Mouse (Mus musculus) hindbrain, embryonic 16.5 days (tissue): Measurements from ENCODE around the gene Krt16. TPM values are rescaled to one million over a fixed set of nuclear protein-coding genes. Genes with fewer than 3 reads are reported as not detected.

Experiments
- ATAC-seq: fragments of 200-750 bp; cut with Nextera tagmentation; 2 replicates; pipeline ENCODE4 v1.8.0; 2017; ENCODE audit warnings: moderate TSS enrichment, moderate library complexity
- H3K27ac ChIP-seq: fragments of 300-500 bp; sonication (generic); 2 replicates; pipeline ENCODE4 v1.5.1; 2014; ENCODE audit warnings: low read depth, mild to moderate bottlenecking, control low read depth, low read length, moderate library complexity
- H3K27me3 ChIP-seq: fragments of 300-500 bp; sonication (generic); replicated peaks from 2 replicates; pipeline ENCODE4 v1.6.1; 2014; ENCODE audit warnings: low read length; ENCODE audit not compliant: control insufficient read depth, insufficient read depth
- H3K36me3 ChIP-seq: fragments of 300-500 bp; sonication (generic); 2 replicates; pipeline ENCODE4 v1.6.1; 2014; ENCODE audit warnings: mild to moderate bottlenecking, low read length, moderate library complexity, mixed read lengths; ENCODE audit not compliant: control insufficient read depth, insufficient read depth
- H3K4me1 ChIP-seq: fragments of 300-500 bp; sonication (generic); 2 replicates; pipeline ENCODE4 v1.6.1; 2014; ENCODE audit warnings: low read depth, low read length; ENCODE audit not compliant: control insufficient read depth, insufficient read depth
- H3K4me2 ChIP-seq: fragments of 300-500 bp; sonication (generic); 2 replicates; pipeline ENCODE4 v1.6.1; 2014; ENCODE audit warnings: mild to moderate bottlenecking, low read length, control low read depth, moderate library complexity
- H3K4me3 ChIP-seq: fragments of 300-500 bp; sonication (generic); 2 replicates; pipeline ENCODE4 v1.5.1; 2014; ENCODE audit warnings: mild to moderate bottlenecking, low read length, control low read depth, moderate library complexity
- H3K9ac ChIP-seq: fragments of 300-500 bp; sonication (generic); 2 replicates; pipeline ENCODE4 v1.6.1; 2014; ENCODE audit warnings: low read depth, mild to moderate bottlenecking, control low read depth, low read length, moderate library complexity
- H3K9me3 ChIP-seq: fragments of 300-500 bp; sonication (generic); 2 replicates; pipeline ENCODE4 v1.6.1; 2014; ENCODE audit warnings: mild to moderate bottlenecking, low read length, moderate library complexity; ENCODE audit not compliant: control insufficient read depth
- WGBS: fragments of 180-500 bp; shearing (Covaris S2); extraction: QIAGEN DNeasy Blood & Tissue Kit; methylation state at CpG from one replicate; pipeline ENCODE4 v1.1.7; 2014; 5-methylcytosine and 5-hydroxymethylcytosine counted together
- polyA plus RNA-seq: library from polyadenylated mRNA; unstranded; fragments of >200 nt; fragmentation: Nextera tagmentation; extraction: Ambion mirVana; gene quantifications from 2 replicates; pipeline ENCODE4 v1.2.1, GENCODE M21; 2015

Krt16 gene
- polyA plus RNA-seq, 1 experiment from 2014 or later, result not detected

GRCm38 (mm10) chr11:100219304-100219703 lies 29.4 kb downstream of the Krt16 start:
- H3K9me3 ChIP-seq, result no peaks in the 10 kb centered on the region
- WGBS, result 84% methylated on average over 4 of the region's 4 CpGs
- no peak overlapping the region for H3K4me3 ChIP-seq
- no peak for ATAC-seq
- no peak overlapping the region for H3K9ac ChIP-seq
- no peak overlapping the region for H3K27ac ChIP-seq
- no peaks in the 10 kb centered on the region for H3K4me1 ChIP-seq
- H3K27me3 ChIP-seq, result no peaks in the 10 kb centered on the region
- H3K4me2 ChIP-seq, result no peak overlapping the region
- H3K36me3 ChIP-seq, result no peaks in the 10 kb centered on the region

- Histone ChIP-seq H3K9me3 (no peaks in the 10 kb centered on the region), H3K27ac (no peak overlapping the region)
- 74% methylated on average over 6 of the region's 6 CpGs for WGBS
These were observed 40.2 kb downstream of the Krt16 start for GRCm38 (mm10) chr11:100208542-100208941.

GRCm38 (mm10) chr11:100207498-100207897 lies 41.2 kb downstream of the Krt16 start, which contains the start of gene Krt14:
TSS of gene Krt14 (minus strand) at chr11:100207548.
- ATAC-seq, result no peak
- Histone ChIP-seq H3K4me2 (no peak within 1 kb of the TSS), H3K27me3 (no peaks in the 10 kb centered on the region), H3K9ac (no peak within 1 kb of the TSS), H3K4me3 (no peak within 1 kb of the TSS), H3K27ac (no peak within 1 kb of the TSS), H3K9me3 (no peaks in the 10 kb centered on the region), H3K4me1 (no peaks in the 10 kb centered on the region), H3K36me3 (no peaks in the 10 kb centered on the region)
- 92% methylated on average over 8 of the region's 8 CpGs for WGBS

More at GRCm38 (mm10) chr11:100208542-100208941, 40.2 kb downstream of the Krt16 start:
- no peak for ATAC-seq
- Histone ChIP-seq H3K36me3 (no peaks in the 10 kb centered on the region), H3K4me1 (no peaks in the 10 kb centered on the region), H3K4me3 (no peak overlapping the region), H3K4me2 (no peak overlapping the region), H3K9ac (no peak overlapping the region), H3K27me3 (no peaks in the 10 kb centered on the region)

GRCm38 (mm10) chr11:100203448-100203847 lies 45.3 kb downstream of the Krt16 start:
- no peak overlapping the region for H3K27ac ChIP-seq
- no peaks in the 10 kb centered on the region for H3K27me3 ChIP-seq
- ATAC-seq, result no peak
- no peak overlapping the region for H3K4me2 ChIP-seq
- no peaks in the 10 kb centered on the region for H3K9me3 ChIP-seq
- no peak overlapping the region for H3K9ac ChIP-seq
- WGBS, result 28% methylated on average over 6 of the region's 6 CpGs
- no peaks in the 10 kb centered on the region for H3K36me3 ChIP-seq
- no peaks in the 10 kb centered on the region for H3K4me1 ChIP-seq
- H3K4me3 ChIP-seq, result no peak overlapping the region

GRCm38 (mm10) chr11:100202906-100203305 lies 45.8 kb downstream of the Krt16 start:
- Histone ChIP-seq H3K4me1 (no peaks in the 10 kb centered on the region), H3K9me3 (no peaks in the 10 kb centered on the region), H3K27me3 (no peaks in the 10 kb centered on the region), H3K9ac (no peak overlapping the region), H3K27ac (no peak overlapping the region), H3K4me3 (no peak overlapping the region), H3K36me3 (no peaks in the 10 kb centered on the region), H3K4me2 (no peak overlapping the region)
- WGBS, result 76% methylated on average over 4 of the region's 4 CpGs
- no peak for ATAC-seq

- 52% methylated on average over 8 of the region's 8 CpGs for WGBS
- no peak for ATAC-seq
- Histone ChIP-seq H3K27me3 (no peaks in the 10 kb centered on the region), H3K36me3 (no peaks in the 10 kb centered on the region), H3K4me3 (no peak overlapping the region), H3K4me2 (no peak overlapping the region), H3K9ac (no peak overlapping the region), H3K27ac (no peak overlapping the region), H3K4me1 (no peaks in the 10 kb centered on the region), H3K9me3 (no peaks in the 10 kb centered on the region)
These were observed 48.4 kb downstream of the Krt16 start for GRCm38 (mm10) chr11:100200104-100200820.

GRCm38 (mm10) chr11:100198666-100199065 lies 50.0 kb downstream of the Krt16 start:
- no peak overlapping the region for H3K9ac ChIP-seq
- no peak overlapping the region for H3K4me2 ChIP-seq
- H3K27me3 ChIP-seq, result no peaks in the 10 kb centered on the region
- H3K27ac ChIP-seq, result no peak overlapping the region
- ATAC-seq, result no peak
- no peaks in the 10 kb centered on the region for H3K9me3 ChIP-seq
- H3K4me1 ChIP-seq, result no peaks in the 10 kb centered on the region
- H3K36me3 ChIP-seq, result no peaks in the 10 kb centered on the region
- WGBS, result 85% methylated on average over 4 of the region's 4 CpGs
- no peak overlapping the region for H3K4me3 ChIP-seq

Other genes with a start within 250 kb of the Krt16 start
- not detected in 2 replicates for gene Krt33a, start 232.7 kb downstream of the Krt16 start, polyA plus RNA-seq
- gene Krt33b, start 219.0 kb downstream of the Krt16 start, polyA plus RNA-seq, result 0.12 and 0.13 TPM in 2 replicates
- gene Krt34, start 207.3 kb downstream of the Krt16 start, polyA plus RNA-seq, result not detected in 2 replicates
- gene Krt31, start 198.4 kb downstream of the Krt16 start, polyA plus RNA-seq, result not detected in 2 replicates
- not detected in 2 replicates for gene Krt32, start 160.7 kb downstream of the Krt16 start, polyA plus RNA-seq
- not detected in 2 replicates for gene Krt35, start 152.7 kb downstream of the Krt16 start, polyA plus RNA-seq
- gene Krt36, start 143.3 kb downstream of the Krt16 start, polyA plus RNA-seq, result not detected in 2 replicates
- gene Krt13, start 127.3 kb downstream of the Krt16 start, polyA plus RNA-seq, result 0.09 and 0.26 TPM in 2 replicates
- 0.69 and 1.0 TPM in 2 replicates for gene Krt15, start 113.0 kb downstream of the Krt16 start, polyA plus RNA-seq
- 2.3 and 3.0 TPM in 2 replicates for gene Krt19, start 100.2 kb downstream of the Krt16 start, polyA plus RNA-seq
- gene Krt9, start 55.7 kb downstream of the Krt16 start, polyA plus RNA-seq, result 0.08 TPM in 1 of 2 replicates, not detected in the other
- 0.55 TPM in 1 of 2 replicates, not detected in the other for gene Krt14, start 41.4 kb downstream of the Krt16 start, polyA plus RNA-seq
- 0.36 and 0.70 TPM in 2 replicates for gene Krt17, start 12.1 kb upstream of the Krt16 start, polyA plus RNA-seq
- gene Krt42, start 21.0 kb upstream of the Krt16 start, polyA plus RNA-seq, result not detected in 2 replicates
- 1,208 and 1,248 TPM in 2 replicates for gene Eif1, start 71.0 kb upstream of the Krt16 start, polyA plus RNA-seq
- 0.52 TPM in 1 of 2 replicates, not detected in the other for gene Gast, start 85.5 kb upstream of the Krt16 start, polyA plus RNA-seq
- gene Hap1, start 107.2 kb upstream of the Krt16 start, polyA plus RNA-seq, result 316 and 333 TPM in 2 replicates
- 68.8 and 77.7 TPM in 2 replicates for gene Jup, start 148.9 kb upstream of the Krt16 start, polyA plus RNA-seq
- gene P3h4, start 165.9 kb upstream of the Krt16 start, polyA plus RNA-seq, result 21.5 and 25.5 TPM in 2 replicates
- gene Fkbp10, start 166.8 kb upstream of the Krt16 start, polyA plus RNA-seq, result 29.2 and 33.1 TPM in 2 replicates
- gene Nt5c3b, start 192.9 kb upstream of the Krt16 start, polyA plus RNA-seq, result 127 TPM in 2 replicates
- gene Klhl10, start 193.0 kb upstream of the Krt16 start, polyA plus RNA-seq, result 0.75 and 1.2 TPM in 2 replicates
- gene Klhl11, start 223.8 kb upstream of the Krt16 start, polyA plus RNA-seq, result 9.1 and 10.4 TPM in 2 replicates